Mouse (Mus musculus) adipocyte (in vitro differentiated cells): Measurements from ENCODE around the gene Kat5.

Source experiments
- DNase-seq: peaks from one replicate; pipeline ENCODE4 v3.0.0-alpha.2; 2016; ENCODE audit warnings: low spot score

Kat5 gene

GRCm38 (mm10) chr19:5625311-5625710, 15.3 kb upstream of the Kat5 start:
- DNase-seq = no peak

DNA sequence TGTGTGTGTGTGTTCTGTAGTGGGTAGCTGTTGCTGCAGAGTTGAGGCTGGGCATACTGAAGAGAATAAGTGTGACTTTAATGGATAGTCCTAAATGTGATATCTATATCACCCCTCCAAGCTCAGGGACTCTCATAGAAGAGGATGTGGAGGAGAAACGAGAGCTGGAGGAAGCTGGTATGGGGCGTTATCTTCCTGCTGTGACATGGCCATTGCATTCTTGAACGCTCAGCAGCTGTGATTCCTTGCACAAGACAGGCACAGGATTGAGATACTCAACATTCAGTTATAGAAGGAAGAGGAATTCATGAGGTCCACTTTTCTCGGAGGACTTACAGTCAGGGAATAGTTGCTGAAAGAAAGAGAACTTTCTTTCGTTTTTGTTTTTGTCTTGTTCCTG, 11.8 kb upstream of the Kat5 start:
- DNase-seq = no peak

DNA sequence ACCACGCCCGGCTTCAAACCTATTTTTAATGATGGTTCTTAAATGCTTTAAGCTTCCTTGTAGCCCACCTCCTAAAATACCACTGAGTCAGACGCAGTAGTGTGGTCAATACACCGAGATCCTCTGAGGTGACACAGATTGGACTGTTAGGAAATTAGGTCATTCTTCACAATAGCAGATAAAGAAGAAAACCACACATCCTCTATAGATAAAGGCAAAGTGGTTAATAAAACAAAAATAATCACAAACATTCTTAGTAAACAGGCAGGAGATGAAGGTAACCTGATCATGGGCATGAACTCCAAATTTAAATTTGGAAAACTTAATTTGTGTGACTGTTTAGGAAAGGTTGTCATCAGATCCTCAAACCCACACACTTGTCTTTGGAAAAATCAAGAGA, 10.0 kb upstream of the Kat5 start:
- no peak for DNase-seq

GRCm38 (mm10) chr19:5614953-5615352, 4.9 kb upstream of the Kat5 start:
- DNase-seq = no peak

- DNase-seq = no peak
These were observed 2.9 kb upstream of the Kat5 start for GRCm38 (mm10) chr19:5612762-5613411.

- DNase-seq = no peak
These were observed 1.9 kb upstream of the Kat5 start for GRCm38 (mm10) chr19:5611973-5612372.

DNA sequence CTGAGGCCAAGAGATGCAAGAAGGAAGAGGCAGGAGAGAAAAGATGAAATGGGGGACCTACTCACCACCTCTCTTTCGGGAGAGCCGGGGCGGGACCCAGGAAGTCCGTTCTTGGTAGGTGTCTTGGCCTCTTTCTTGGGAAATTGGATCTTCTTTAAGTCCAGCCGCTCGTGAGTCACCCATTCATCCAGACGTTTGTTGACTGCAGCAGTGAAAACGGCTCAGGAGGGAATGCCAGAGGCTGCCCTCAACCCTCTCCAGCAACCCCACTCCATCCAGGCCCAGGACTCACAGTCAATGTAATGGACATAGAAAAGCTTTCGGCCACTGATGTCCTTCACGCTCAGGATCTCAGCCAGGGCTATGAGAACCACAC, 878 bp downstream of the Kat5 start:
- DNase-seq = no peak

- no peak for DNase-seq
These were observed 1.3 kb downstream of the Kat5 start for GRCm38 (mm10) chr19:5608707-5609106.

- DNase-seq = no peak
These were observed 2.2 kb downstream of the Kat5 start for GRCm38 (mm10) chr19:5607705-5608410.

GRCm38 (mm10) chr19:5606196-5606595, 3.8 kb downstream of the Kat5 start:
- DNase-seq = no peak

DNA sequence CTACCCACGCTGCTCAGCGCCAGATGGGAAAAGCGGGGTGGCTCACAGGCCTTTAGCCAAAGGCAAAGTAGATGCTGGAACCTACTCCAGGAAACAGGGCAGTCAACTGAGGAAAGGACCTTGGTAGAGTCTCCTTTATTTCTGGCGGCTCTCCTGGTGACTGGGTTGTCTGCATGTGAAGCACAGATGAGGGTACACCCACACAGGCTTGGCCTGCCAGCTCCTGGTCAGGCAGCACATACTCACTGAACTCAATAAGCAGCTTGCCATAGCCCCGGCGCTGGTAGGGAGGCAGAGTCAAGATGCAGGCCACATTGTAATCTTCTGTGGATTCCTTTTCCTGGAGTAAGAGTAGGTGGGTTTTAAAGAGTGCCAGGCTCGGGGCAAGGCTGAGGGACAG, 4.9 kb downstream of the Kat5 start:
- DNase-seq = no peak

- DNase-seq = no peak
These were observed 6.4 kb downstream of the Kat5 start for GRCm38 (mm10) chr19:5603664-5604063.

DNA sequence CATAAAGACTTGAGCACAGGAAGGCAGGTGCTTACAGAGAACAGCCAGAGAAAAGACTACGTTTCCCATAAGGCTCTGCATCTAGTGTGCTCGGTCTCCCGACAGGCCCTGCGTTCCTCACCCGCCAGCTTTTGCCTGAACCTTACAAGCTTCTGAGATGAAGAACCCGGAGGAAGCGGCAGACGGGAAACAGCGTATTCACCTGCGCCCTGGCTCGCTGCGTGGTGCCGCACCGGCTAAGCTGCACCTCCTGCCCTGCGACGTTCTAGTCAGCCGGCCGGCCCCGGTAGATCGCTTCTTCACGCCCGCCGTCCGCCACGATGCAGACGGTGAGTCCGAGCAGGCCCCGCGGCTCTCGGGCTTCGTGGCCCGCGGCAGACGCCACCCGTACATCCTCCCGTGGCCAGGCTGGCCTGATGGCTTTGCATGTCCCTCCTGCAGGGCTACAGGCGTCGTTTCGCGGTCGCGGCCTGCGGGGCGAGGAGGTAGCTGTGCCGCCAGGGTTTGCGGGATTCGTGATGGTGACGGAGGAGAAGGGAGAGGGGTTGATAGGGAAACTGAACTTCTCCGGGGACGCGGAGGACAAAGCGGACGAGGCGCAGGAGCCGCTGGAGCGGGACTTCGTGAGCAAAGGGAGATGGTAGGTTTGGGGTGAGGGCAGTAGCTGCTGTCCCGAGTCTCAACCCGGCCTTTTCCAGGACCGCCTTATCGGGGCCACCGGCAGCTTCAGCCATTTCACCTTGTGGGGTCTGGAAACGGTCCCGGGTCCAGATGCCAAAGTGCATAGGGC, 8.1 kb downstream of the Kat5 start, which contains the start of gene Rnaseh2c:
Gene Rnaseh2c, plus strand, starts transcription at position 122 of the 790 bp plus-strand sequence.
- DNase-seq = peak; percentile 76

DNA sequence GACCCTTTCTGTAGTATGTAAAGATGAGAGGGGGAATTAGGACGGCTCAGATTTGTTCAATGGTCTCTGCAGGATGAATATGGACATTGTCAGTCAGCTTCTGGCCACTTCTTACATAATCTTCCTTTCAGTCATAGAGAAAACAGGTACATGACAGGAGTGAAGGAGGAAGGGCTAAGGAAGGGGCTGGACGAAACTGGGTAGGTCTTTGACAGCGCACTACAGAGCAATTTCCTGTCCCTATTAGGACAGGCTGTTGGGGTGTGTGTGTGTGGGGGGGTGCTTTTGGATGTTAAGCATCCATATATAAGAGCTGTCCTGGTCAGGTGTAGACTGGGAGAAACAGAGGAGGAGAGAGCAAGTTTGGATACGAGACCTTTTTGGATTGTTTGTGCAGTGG, 10.8 kb downstream of the Kat5 start:
- no peak for DNase-seq

- DNase-seq = no peak
These were observed 18.1 kb downstream of the Kat5 start for GRCm38 (mm10) chr19:5591888-5592287.

GRCm38 (mm10) chr19:5589159-5589558, 20.9 kb downstream of the Kat5 start:
- peak; percentile 57 for DNase-seq

DNA sequence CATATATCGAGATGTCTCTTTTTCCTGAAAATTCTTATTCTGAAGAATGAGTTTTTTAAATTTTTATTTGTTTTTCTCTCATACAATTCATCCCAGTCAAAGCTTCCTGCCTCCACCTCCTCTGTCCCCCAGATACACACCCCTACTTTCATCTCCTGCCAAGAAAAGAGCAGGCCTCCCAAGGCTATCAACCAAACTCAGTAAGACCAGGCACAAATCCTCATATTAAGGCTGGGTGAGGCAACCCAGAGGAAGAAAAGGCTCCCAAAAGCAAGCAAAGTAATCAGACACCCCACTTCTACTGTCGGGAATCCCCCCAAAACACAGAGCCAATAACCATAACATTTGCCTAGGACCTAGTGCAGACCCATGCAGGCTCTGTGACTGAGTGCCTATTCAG, 28.0 kb downstream of the Kat5 start:
- DNase-seq = no peak

- no peak for DNase-seq
These were observed 29.3 kb downstream of the Kat5 start for GRCm38 (mm10) chr19:5580776-5581175.

GRCm38 (mm10) chr19:5579971-5580370, 30.1 kb downstream of the Kat5 start:
- no peak for DNase-seq

DNA sequence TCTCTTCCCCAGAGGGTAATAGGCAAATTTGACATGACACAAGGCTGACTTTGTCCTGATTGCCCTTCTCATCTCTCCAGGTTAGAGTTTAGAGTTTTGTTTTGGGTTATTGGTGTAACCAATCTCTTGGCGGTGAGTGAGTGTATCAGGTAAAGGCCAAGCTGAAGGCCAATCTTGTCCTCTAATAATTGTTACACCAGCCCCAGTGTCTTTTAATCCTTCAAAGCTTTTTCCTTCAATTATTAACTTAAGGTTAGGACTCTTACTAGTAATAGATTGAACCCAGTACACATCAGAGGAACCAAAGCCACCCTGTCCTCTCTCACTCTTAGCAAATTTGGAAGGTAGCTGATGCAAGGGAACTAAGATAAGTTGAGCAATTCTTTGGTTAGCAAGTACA, 34.7 kb downstream of the Kat5 start:
- DNase-seq = no peak

GRCm38 (mm10) chr19:5572331-5573125, 37.5 kb downstream of the Kat5 start:
- DNase-seq = peak; percentile 97

DNA sequence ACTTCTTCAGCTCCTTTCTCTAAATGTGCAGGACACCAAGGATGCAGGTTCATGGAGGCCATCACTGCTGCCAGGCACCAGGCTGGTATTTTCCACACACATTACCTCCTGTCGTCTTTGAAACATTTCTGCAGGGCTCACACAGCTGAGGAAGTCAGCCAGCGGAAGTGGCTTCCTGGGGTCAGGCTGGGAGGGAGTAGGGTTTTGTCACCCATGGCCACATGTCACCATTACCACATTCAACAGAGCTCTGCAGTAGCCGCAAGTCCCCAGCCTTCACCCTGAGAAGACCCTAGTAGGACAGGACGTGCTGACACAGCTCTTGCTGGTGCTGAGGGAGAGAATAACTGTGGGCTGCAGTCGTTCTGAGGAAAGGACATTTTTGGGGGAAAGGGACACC, 38.2 kb downstream of the Kat5 start:
- no peak for DNase-seq
